Mouse (Mus musculus) erythroblast, embryonic 14.5 days (primary cell): ENCODE measurements around the gene 1110032A03Rik.

ENCODE experiments used
- GATA1 ChIP-seq: IDR thresholded peaks from 2 replicates; pipeline ENCODE4 v1.6.1; 2012; ENCODE audit warnings: low read length, inconsistent platforms, mixed read lengths
- TAL1 ChIP-seq: IDR thresholded peaks from 3 replicates; pipeline ENCODE4 v1.6.1; 2012; ENCODE audit warnings: low read length, inconsistent platforms, mixed read lengths

DNA sequence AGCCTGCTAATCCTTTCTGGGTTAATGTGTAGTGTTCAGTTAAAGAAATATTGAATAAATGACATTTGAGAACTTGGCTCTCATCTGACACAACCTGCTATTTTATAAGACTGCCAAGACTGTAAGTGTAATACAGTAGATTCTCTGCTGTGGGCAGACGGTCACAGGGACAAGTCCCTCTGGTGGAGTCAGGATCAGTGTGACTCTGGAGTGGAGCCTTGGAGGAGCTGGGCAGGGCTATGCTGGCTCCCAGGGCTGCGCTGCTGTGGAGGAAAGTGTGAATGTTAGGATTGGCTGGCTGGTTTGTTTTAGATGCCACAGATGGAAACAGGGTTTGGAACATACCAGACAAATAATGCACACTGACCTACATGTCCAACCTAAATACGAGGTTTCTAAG is 19.9 kb upstream of the 1110032A03Rik start:
- TF ChIP-seq GATA1 (no peak), TAL1 (no peak)
